Mouse (Mus musculus): ENCODE measurements around the gene Tnfaip2.
A peak's percentile ranks its signal among the peaks of the same experiment; 100 is the strongest.

DNA sequence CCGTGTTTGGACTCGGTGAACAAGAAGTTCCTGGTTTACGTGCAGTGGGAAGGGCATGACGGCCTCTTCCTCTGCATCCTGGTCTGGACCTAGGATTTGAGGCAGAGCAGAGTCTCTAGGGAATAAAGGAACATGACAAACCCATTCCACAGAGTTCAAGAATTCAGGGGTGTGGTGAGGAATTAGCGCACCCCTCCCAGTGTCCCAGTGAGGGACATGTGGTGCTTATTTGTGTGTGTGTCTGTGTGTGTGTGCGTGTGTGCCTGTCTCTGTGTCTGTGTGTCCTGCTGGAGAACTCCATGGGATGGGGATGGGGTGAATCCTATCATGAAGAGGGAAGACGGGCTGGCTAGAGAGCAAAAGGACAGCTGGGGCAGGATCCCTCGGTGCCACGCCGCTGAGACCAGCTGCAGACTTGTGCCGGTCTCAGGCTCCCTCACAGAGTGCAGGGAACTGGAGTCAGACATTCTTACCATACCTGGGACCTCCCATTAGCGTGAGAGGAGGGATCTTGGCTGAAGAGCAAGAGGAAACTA lies 13.1 kb downstream of the Tnfaip2 start:
- TF ChIP-seq POLR2AphosphoS5 (IDR thresholded peaks at IDR 0.05; ENCODE audit: insufficient replicate concordance, low read depth, low read length) (peak; percentile 90; the same call in 1 of the 2 replicates), CTCF (IDR thresholded peaks at IDR 0.05; ENCODE audit: low read depth, low read length) (no peak), GATA1 (IDR thresholded peaks at IDR 0.05; ENCODE audit: borderline replicate concordance, low read length) (no peak), TAL1 (conservative IDR thresholded peaks at IDR 0.05; ENCODE audit: low read depth, low read length) (no peak)

Measured in G1E (cell line).